24 mouse cellular contexts compared by ENCODE assay signal in the genomic region with DNA sequence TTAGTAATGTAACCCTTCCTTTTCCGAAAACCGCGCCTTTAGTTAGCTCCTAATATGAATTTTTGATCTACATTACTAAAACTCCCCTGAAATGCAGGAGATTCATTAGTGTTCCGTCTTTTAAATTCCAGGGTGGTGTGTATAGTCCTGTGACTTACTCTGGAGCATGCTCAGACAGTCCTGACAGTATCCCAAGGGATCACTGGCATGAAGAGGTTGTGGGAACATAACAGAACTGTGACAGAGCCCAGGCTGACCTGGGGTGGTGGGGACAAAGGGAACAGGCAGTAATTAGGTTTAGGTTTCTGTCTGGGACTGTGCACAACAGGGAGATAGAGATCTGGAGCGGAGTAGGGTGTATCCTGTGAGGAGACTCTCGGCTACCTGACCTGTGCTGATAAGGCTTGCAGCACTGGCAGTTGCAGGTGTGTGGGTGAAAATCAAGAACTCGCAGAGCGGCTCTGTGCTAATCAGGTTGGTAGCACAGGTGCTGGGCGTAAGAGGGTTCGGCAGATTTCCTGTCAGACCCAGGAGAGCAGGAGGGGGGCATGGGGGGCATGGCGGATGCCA. TPM values are rescaled to one million over a fixed set of nuclear protein-coding genes. Genes with fewer than 3 reads are reported as not detected.
DNase-seq lines count a peak whose midpoint lies in the region; ATAC-seq and TF ChIP-seq lines count a peak whose summit lies in the region.
"Had no signal": no experiment of that assay in that cellular context is flagged by ENCODE, and none has a peak within 500 bp of the region (broad histone marks: within the 10 kb centered on the region; RNA-seq: fewer than 3 reads in every experiment).

No protein-coding gene starts in this region.

- WGBS in hindbrain, embryonic 16.5 days: 94% methylated on average over 11 of the region's 11 CpGs
- WGBS in hindbrain, embryonic 10.5 days: 93% methylated on average over 11 of the region's 11 CpGs
- 92% methylated on average over 11 of the region's 11 CpGs for WGBS in midbrain, embryonic 13.5 days
- 93% methylated on average over 11 of the region's 11 CpGs for WGBS in midbrain, embryonic 11.5 days
- 62% methylated on average over 11 of the region's 11 CpGs for WGBS in intestine, postnatal 0 days
- 92% methylated on average over 11 of the region's 11 CpGs for WGBS in embryonic facial prominence, embryonic 10.5 days

- H3K4me3 ChIP-seq in hindbrain, embryonic 16.5 days (ENCODE audit: low read length): no peak overlapping the region
- H3K4me3 ChIP-seq in hindbrain, embryonic 10.5 days: no peak overlapping the region
- H3K4me3 ChIP-seq in midbrain, embryonic 13.5 days (replicated peaks): no peak overlapping the region
- no peak overlapping the region for H3K4me3 ChIP-seq in midbrain, embryonic 11.5 days (ENCODE audit: low read depth, low read length)
- H3K4me3 ChIP-seq in intestine, postnatal 0 days (ENCODE audit: low read depth, low read length): no peak overlapping the region
- no peak overlapping the region for H3K4me3 ChIP-seq in embryonic facial prominence, embryonic 10.5 days
- H3K4me3 ChIP-seq: embryonic facial prominence, embryonic 15.5 days; heart, embryonic 10.5 days; limb, embryonic 15.5 days; midbrain, embryonic 12.5 days; neural tube, embryonic 12.5 days had no signal

- H3K4me1 ChIP-seq in hindbrain, embryonic 16.5 days (ENCODE audit: control insufficient read depth, insufficient read depth, low read depth, low read length): no peaks in the 10 kb centered on the region
- H3K4me1 ChIP-seq in hindbrain, embryonic 10.5 days (replicated peaks): no peaks in the 10 kb centered on the region
- no peaks in the 10 kb centered on the region for H3K4me1 ChIP-seq in midbrain, embryonic 13.5 days (replicated peaks)
- no peaks in the 10 kb centered on the region for H3K4me1 ChIP-seq in midbrain, embryonic 11.5 days (ENCODE audit: control insufficient read depth, insufficient read depth, low read length)
- H3K4me1 ChIP-seq in intestine, postnatal 0 days (replicated peaks; ENCODE audit: control insufficient read depth, insufficient read depth, low read length): no peaks in the 10 kb centered on the region; the same call in 1 of the 2 replicates
- H3K4me1 ChIP-seq in embryonic facial prominence, embryonic 10.5 days: no peaks in the 10 kb centered on the region
- H3K4me1 ChIP-seq: embryonic facial prominence, embryonic 15.5 days; heart, embryonic 10.5 days; midbrain, embryonic 12.5 days; neural tube, embryonic 12.5 days had no signal

- H3K36me3 ChIP-seq in hindbrain, embryonic 16.5 days (ENCODE audit: control insufficient read depth, insufficient read depth, low read length): peaks cover 14% of the 10 kb centered on the region
- peaks cover 91% of the 10 kb centered on the region for H3K36me3 ChIP-seq in hindbrain, embryonic 10.5 days
- peaks cover 30% of the 10 kb centered on the region for H3K36me3 ChIP-seq in midbrain, embryonic 13.5 days
- H3K36me3 ChIP-seq in midbrain, embryonic 11.5 days (ENCODE audit: control insufficient read depth, insufficient read depth, low read length): peaks cover 7% of the 10 kb centered on the region
- peaks cover 55% of the 10 kb centered on the region for H3K36me3 ChIP-seq in intestine, postnatal 0 days (ENCODE audit: control insufficient read depth, insufficient read depth)
- peaks cover 98% of the 10 kb centered on the region for H3K36me3 ChIP-seq in embryonic facial prominence, embryonic 10.5 days (replicated peaks)

- no peaks in the 10 kb centered on the region for H3K27me3 ChIP-seq in hindbrain, embryonic 16.5 days (replicated peaks; ENCODE audit: control insufficient read depth, insufficient read depth, low read length)
- H3K27me3 ChIP-seq in hindbrain, embryonic 10.5 days (ENCODE audit: insufficient read depth, poor library complexity, severe bottlenecking): no peaks in the 10 kb centered on the region
- no peaks in the 10 kb centered on the region for H3K27me3 ChIP-seq in midbrain, embryonic 13.5 days
- H3K27me3 ChIP-seq in midbrain, embryonic 11.5 days (ENCODE audit: control insufficient read depth, insufficient read depth, low read length): no peaks in the 10 kb centered on the region
- no peaks in the 10 kb centered on the region for H3K27me3 ChIP-seq in intestine, postnatal 0 days (replicated peaks; ENCODE audit: control insufficient read depth, insufficient read depth, low read length)
- no peaks in the 10 kb centered on the region for H3K27me3 ChIP-seq in embryonic facial prominence, embryonic 10.5 days (replicated peaks; ENCODE audit: low read depth, poor library complexity, severe bottlenecking)
- H3K27me3 ChIP-seq: embryonic facial prominence, embryonic 15.5 days; limb, embryonic 15.5 days; midbrain, embryonic 12.5 days; neural tube, embryonic 12.5 days had no signal

- peak; percentile 48; the same call in 1 of the 2 replicates for ATAC-seq in hindbrain, embryonic 16.5 days
- ATAC-seq in midbrain, embryonic 13.5 days: peak; percentile 43; the same call in 1 of the 2 replicates
- no peak for ATAC-seq in midbrain, embryonic 11.5 days (ENCODE audit: low FRiP score)
- ATAC-seq in intestine, postnatal 0 days: peak; percentile 41; the same call in 1 of the 2 replicates
- ATAC-seq: forebrain, embryonic 14.5 days; lung, postnatal 0 days had no signal

- H3K9me3 ChIP-seq in hindbrain, embryonic 16.5 days (ENCODE audit: control insufficient read depth, low read length): no peaks in the 10 kb centered on the region; the same call in 1 of the 2 replicates
- H3K9me3 ChIP-seq in hindbrain, embryonic 10.5 days: 0 out of 2 replicates have a peak, but pooled peaks cover 5% of the 10 kb centered on the region
- no peaks in the 10 kb centered on the region for H3K9me3 ChIP-seq in midbrain, embryonic 13.5 days
- H3K9me3 ChIP-seq in midbrain, embryonic 11.5 days (ENCODE audit: control insufficient read depth, low read length): no peaks in the 10 kb centered on the region
- H3K9me3 ChIP-seq in intestine, postnatal 0 days (ENCODE audit: control insufficient read depth): no peaks in the 10 kb centered on the region
- no peaks in the 10 kb centered on the region for H3K9me3 ChIP-seq in embryonic facial prominence, embryonic 10.5 days
- H3K9me3 ChIP-seq: embryonic facial prominence, embryonic 15.5 days; heart, embryonic 10.5 days; limb, embryonic 15.5 days; midbrain, embryonic 12.5 days; neural tube, embryonic 12.5 days had no signal

- no peak overlapping the region for H3K9ac ChIP-seq in hindbrain, embryonic 16.5 days (ENCODE audit: low read depth, low read length)
- no peak overlapping the region for H3K9ac ChIP-seq in midbrain, embryonic 13.5 days (replicated peaks)
- H3K9ac ChIP-seq in midbrain, embryonic 11.5 days (ENCODE audit: low read length): no peak overlapping the region
- no peak overlapping the region for H3K9ac ChIP-seq in intestine, postnatal 0 days (ENCODE audit: low read depth, low read length)
- H3K9ac ChIP-seq: embryonic facial prominence, embryonic 15.5 days; limb, embryonic 15.5 days; liver, embryonic 14.5 days; midbrain, embryonic 12.5 days; neural tube, embryonic 12.5 days had no signal

- no peak for TF ChIP-seq CTCF in intestine, postnatal 0 days (IDR thresholded peaks at IDR 0.05; ENCODE audit: low read depth)

- no peak for DNase-seq in hindbrain, embryonic 10.5 days (ENCODE audit: low spot score)
- no peak for DNase-seq in midbrain, embryonic 11.5 days (ENCODE audit: low spot score, missing footprints)
- no peak for DNase-seq in thymus, postnatal 0 days (ENCODE audit: low spot score)
- DNase-seq in embryonic facial prominence, embryonic 10.5 days (ENCODE audit: low spot score): no peak
- DNase-seq: adrenal gland, postnatal 14 days; cerebellum, adult 8-10 months; cerebellum, postnatal 36 days; kidney, postnatal 14 days; left cerebral cortex, postnatal 4 days; right cerebral cortex, postnatal 14 days; thymus, postnatal 25 days had no signal

- H3K4me2 ChIP-seq in hindbrain, embryonic 16.5 days (ENCODE audit: low read length): no peak overlapping the region
- H3K4me2 ChIP-seq in midbrain, embryonic 13.5 days (replicated peaks): no peak overlapping the region
- no peak overlapping the region for H3K4me2 ChIP-seq in midbrain, embryonic 11.5 days
- H3K4me2 ChIP-seq in intestine, postnatal 0 days (replicated peaks; ENCODE audit: low read depth): no peak overlapping the region
- H3K4me2 ChIP-seq: embryonic facial prominence, embryonic 15.5 days; limb, embryonic 15.5 days; midbrain, embryonic 12.5 days; neural tube, embryonic 12.5 days had no signal

- no peak overlapping the region for H3K27ac ChIP-seq in hindbrain, embryonic 16.5 days (ENCODE audit: low read depth, low read length)
- H3K27ac ChIP-seq in hindbrain, embryonic 10.5 days: no peak overlapping the region
- no peak overlapping the region for H3K27ac ChIP-seq in midbrain, embryonic 13.5 days
- H3K27ac ChIP-seq in midbrain, embryonic 11.5 days (ENCODE audit: low read depth, low read length): no peak overlapping the region
- no peak overlapping the region for H3K27ac ChIP-seq in intestine, postnatal 0 days (ENCODE audit: low read depth, low read length)
- no peak overlapping the region for H3K27ac ChIP-seq in embryonic facial prominence, embryonic 10.5 days (replicated peaks)
- H3K27ac ChIP-seq: embryonic facial prominence, embryonic 15.5 days; heart, embryonic 10.5 days; limb, embryonic 15.5 days; liver, embryonic 14.5 days; midbrain, embryonic 12.5 days; neural tube, embryonic 12.5 days had no signal

RNA-seq across cellular contexts. Expression of a gene that starts 54.4 kb away (rescaled TPM):
- polyA plus RNA-seq in hindbrain, embryonic 16.5 days (2015; fragmentation: Nextera tagmentation; extraction: Ambion mirVana): 0.29 and 0.50 TPM in 2 replicates
- polyA plus RNA-seq in hindbrain, embryonic 10.5 days (2016; fragmentation: Nextera tagmentation; extraction: Ambion mirVana): 0.16 and 0.41 TPM in 2 replicates
- 0.45 and 0.62 TPM in 2 replicates for polyA plus RNA-seq in midbrain, embryonic 13.5 days (2015; fragmentation: Nextera tagmentation; extraction: Ambion mirVana)
- polyA plus RNA-seq in midbrain, embryonic 11.5 days (2014; fragmentation: Nextera tagmentation; extraction: Ambion mirVana): 0.14 and 0.63 TPM in 2 replicates
- polyA plus RNA-seq in intestine, postnatal 0 days (2015; fragmentation: Nextera tagmentation; extraction: Ambion mirVana): 0.18 TPM in 1 of 2 replicates, not detected in the other
- polyA plus RNA-seq in thymus, postnatal 0 days (2015; fragmentation: Nextera tagmentation; extraction: Ambion mirVana): 0.13 TPM in 1 of 2 replicates, not detected in the other
- 0.09 TPM in 2 replicates for polyA plus RNA-seq in embryonic facial prominence, embryonic 10.5 days (2016; fragmentation: Nextera tagmentation; extraction: Ambion mirVana)
- polyA plus RNA-seq: C2C12; embryonic facial prominence, embryonic 15.5 days; gonadal fat pad, adult 2 months; lung, postnatal 0 days had no signal
